Mouse (Mus musculus) gastrocnemius, postnatal 25 days (tissue): ENCODE data around the gene Slc48a1. TPM values are rescaled to one million over a fixed set of nuclear protein-coding genes. Genes with fewer than 3 reads are reported as not detected.

Experiments used
- DNase-seq: peaks from one replicate; pipeline ENCODE4 v3.0.0; 2022
- total RNA-seq, 2 experiments: library from RNA; stranded (reverse); gene quantifications; 1 replicate in 1 of 2; 2 replicates in 1 of 2; pipeline ENCODE4 v1.2.3; 2021

The Slc48a1 gene
- total RNA-seq, 2 experiments from 2014 or later: 44.7 to 47.2 TPM

DNA sequence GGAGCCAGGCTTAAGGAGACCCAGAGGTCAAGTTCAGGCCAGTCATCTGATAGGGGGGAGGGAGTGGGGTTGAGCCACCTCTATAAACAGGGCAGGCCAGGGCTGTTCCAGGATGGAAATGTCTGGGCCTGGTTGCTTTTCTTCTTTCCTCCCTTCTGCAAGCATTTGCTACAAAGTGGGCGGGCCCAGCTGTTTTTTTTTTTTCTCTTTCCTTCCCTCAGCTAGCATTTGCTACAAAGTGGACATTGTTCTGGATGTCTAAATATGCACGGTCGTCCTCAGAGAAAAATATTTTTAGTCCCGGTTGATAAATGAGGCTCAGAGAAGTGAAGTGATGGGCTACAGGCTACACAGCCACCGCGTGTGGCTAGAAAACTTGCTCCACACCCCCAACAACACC lies 23.8 kb upstream of the Slc48a1 start:
- no peak for DNase-seq

DNA sequence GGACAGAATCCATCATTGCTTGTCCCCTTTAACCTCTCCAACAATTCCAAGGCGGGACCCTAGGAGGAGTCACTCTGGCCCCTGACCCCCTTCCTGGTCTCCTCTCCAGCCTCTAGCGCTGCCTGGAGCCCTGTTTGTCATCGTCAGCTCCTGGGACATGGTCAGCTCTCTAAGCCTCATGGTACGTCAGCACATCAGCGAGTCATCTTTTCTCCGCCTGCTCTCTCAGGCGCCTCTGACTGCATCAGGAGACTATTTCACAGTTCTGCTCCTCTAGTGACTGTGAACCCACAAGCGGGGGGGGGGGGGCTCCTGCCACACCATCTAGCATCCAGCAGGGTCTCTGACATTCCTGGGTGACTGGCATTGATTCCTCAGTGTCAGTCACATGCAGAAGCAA lies 23.0 kb upstream of the Slc48a1 start:
- no peak for DNase-seq

DNA sequence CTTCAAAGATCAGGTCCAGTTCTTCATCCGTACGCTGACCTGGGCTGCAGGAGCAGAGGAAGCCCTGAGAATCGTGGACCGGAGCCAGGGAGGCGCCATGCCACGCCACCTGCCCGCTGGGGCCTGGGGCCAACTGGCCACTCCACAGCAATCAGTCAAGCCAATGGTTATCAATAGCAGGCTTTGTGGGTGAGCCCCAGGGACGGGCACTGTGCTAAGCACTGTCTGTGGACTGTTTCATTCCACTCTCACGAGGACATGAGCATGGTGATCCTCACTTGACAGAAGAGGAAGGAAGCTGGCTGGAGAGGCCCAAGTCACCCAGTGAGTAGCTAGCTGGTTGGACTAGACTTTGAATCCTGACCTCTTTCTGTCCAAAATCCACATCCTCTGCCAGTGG lies 18.3 kb upstream of the Slc48a1 start:
- no peak for DNase-seq

DNA sequence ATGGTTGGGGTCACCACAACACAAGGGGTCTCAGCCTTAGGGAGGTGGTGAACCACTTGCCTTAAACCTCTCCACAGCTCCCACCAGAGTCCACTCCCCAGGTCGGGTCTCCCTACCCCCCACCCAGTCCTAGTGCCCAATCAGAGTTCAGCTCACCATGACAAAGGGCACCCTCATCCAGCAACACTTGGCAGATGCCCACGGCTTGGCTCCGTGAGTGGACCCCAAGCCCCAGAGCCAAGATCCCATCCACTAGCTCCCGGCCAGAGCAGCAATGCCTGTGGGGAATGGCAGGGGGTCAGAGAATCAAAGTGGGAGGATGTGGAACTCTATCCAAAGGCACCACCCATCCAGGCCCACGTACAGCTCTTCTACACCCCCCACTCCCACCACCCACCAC lies 17.4 kb upstream of the Slc48a1 start:
- no peak for DNase-seq

DNA sequence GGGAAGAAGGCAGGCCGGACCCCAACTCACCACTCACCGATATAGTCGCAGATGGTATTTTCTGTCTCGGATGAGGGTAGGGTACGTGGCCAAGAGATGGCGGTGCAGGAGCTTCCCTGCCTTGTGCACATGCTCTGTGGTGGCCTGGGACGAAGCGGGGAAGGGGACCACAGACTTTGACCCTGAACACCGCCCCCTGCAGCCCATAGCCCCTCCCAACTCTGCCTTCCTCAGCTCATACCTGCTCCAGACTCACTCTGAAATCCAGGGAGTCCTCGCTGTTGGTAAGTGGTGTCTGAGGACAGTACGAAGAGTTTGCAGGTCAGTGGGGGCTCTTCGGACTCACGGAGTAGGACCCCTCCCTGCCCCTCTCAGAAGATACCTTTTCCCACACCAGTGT lies 16.9 kb upstream of the Slc48a1 start:
- DNase-seq: no peak

DNA sequence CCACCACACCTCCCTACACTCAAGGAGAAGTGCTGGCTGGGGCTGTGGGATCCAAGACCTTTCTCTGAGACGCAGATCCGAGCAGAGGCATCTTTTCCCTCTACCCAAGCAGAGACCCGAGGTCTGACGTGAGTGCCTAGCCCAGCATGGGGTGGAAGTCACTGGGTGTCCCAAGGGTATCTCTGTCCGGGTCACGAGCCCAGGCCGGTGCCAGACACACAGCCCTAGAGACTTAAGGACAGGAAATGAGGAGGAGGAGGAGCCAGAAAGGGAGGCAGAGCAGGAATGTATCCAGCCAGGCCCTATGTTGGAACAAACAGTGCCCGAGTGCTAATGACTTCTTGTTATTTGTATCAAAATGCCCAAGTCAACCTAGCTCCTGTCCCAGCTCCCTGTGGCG lies 15.6 kb upstream of the Slc48a1 start:
- DNase-seq: peak; percentile 55

DNA sequence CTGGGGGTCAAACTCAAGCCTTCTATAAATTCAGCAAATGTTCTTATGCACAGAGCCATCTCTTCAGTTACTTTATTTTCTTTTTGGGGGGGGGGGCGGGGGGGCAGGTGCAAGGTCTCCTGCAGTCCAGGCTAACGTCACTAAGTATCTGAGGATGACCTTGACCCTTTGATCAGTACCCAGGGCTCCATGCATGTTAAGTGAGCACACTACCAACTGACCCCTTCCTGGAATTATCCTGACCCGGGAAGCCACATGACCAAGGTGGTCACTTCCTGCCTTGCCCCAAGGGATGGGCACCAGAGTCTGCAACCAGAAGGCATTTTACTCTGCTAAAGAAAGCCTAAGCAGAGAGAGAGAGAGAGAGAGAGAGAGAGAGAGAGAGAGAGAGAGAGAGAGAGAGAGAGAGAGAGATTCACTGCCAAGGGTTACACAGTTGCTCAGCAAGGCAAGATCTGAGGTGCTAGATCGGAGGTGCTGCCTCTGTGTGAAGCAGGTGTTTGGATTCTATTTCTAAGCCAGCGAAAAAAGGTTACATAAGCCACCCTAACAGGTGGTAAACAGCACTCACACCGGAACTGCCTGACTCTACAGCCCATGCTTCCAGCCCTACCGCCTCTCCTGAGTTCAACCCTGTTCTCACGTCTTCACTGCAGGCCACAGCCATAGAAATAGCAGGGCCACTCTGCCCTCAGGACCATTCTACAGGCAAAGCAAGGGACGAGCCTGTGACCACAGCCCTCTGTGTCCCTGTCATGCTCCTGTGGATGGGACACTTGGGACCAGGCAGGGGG lies 14.9 kb upstream of the Slc48a1 start:
- peak; percentile 26 for DNase-seq

DNA sequence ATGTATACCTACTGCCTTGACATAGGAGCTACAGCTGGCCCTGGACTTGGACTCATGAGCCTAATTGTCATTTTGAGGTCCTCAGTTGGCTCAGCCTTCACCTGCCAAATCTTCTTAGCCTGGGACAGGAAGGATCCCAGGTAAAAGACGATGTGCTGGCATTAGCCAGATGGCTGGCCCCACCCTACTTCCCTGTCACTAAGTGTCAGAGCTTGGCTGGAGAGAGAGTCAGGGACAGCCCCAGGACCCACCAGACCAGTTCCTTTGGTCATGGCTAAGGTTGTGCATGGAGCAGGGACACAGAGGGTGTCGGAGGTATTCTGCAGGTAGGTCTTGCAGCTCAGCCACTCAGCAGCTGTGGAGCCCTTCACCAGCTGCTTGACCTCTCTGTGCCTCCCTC lies 13.8 kb upstream of the Slc48a1 start:
- no peak for DNase-seq

DNA sequence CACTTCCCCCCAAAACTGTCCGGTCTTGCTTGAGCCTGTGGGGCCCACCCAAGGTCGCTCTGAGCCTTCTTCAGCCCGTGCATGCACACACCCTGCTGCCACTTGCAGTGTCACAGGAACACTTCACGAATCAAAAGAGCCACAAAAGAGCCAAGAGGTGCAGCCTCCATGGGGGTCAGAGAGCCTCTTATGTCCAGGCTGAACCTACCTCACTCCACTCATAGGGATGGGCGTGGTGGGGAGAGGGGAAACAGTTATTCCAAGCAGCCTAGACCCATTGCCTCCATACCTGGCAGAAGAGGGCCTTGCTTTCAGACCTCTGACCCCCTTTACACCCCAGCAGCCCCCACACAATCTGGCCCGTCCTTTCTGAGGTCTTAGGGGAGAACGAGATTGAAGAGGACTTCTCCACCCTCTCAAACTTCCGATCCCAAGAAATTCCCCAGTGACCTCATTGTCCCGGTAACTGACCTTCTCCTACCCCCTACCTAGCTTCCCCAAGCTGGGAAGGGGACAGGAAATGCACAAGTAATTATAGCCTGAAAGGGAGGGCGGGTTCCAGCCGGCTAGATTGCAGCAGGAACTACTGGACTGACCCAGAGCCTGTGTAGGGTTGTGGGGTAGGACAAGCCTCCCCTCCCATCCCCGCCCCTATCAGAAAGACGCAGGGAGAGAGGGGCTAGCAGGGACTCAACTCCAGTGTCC lies 13.1 kb upstream of the Slc48a1 start:
- DNase-seq: peak; percentile 29

DNA sequence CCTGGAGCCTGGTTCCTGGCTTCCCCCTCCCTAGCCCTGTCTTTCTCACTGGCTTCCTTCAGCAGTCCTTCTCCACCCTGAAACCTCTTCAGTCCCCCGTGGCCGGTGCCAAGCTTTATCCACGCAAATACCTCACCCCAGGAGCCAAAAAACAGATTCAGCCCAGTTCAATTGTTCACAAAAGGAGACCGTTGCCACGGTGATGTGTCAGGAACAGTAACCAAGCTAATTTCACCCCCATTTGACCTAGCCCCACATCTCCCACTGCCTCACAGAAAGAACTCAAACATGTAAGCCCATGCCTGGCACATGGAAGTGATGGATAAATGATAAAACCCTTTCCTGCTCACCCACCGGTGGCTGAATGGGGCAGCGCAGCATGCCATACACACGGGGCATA lies 12.1 kb upstream of the Slc48a1 start:
- DNase-seq: peak; percentile 22

DNA sequence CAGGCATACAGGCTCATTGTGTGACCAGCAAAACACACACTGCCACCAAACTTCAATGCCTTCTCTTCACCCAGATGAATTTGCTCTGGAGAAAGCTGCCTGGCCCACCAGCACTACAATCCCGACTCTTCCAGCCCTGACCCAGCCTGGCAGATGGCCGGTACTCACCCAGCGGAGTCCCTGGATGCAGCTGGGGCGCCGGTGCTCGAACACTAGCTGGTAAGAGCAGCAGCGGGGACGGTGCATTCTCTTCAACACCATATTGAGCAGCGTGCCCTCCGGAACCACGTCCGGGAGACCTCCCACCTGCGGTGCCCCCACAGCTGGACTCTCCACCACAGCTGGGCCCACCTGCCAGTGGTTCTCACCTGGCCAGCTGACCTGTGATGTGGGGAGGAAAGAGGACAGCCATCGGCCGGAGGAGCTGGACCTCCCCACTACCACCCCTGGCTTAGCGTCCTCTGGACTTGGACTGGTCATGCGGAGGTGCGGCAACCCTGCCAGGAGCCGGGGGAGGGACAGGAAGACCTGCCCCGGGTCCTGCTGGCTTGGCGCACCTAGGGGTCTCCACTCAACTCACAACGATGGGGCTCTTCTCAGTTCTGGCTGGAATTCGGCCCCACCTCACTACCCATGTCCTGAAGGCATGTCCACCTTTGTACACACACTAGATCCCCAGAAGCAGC lies 11.6 kb upstream of the Slc48a1 start:
- DNase-seq: peak; percentile 43

DNA sequence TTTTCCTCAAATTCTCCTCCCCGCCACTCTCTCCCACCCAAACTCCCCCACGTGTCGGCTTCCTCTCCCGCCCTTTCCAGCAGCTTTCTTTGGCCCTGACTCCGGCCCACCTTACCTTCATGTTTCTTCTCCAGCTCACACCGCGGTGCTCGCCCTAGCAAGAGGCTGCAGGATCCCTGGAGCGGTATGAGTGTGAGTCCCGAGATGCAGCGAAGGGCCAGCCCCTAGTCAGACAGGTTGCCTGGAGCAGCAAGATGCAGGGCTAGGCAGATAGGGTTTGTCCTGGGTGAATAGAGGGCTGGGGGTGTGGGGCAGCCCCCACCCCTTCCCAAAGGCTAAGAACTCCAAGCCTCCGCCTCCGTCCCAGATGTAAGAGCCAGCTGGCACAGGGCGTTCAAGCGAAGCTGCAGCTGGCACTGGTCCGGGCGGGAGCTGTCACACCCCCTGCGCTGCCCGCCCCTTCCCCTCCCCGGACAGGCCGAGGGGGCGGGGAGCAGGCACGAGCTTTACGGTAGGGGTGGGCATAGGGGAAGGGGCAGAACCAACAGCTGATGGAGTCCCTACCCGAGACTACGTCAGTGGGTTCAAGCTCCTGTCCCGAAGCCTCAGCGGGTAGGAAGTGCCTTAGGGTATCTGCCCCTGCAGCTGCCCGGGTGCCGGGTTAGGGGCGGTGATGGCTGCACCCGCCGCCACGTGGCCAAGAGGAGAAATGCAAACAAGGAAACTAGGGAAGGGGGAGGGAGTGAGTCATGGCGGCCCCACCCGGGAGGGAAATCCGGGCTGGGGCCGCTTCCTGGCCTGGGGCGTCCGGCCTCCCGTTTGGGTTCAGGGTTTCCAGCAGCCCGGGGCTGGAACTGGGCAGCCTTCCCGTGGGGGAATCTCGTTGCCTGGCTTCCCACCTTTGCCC lies 10.8 kb upstream of the Slc48a1 start, which contains the start of gene Rapgef3:
Gene Rapgef3 (minus strand): TSS at position 693 of the 907 bp plus-strand sequence.
- DNase-seq: peak; percentile 88

DNA sequence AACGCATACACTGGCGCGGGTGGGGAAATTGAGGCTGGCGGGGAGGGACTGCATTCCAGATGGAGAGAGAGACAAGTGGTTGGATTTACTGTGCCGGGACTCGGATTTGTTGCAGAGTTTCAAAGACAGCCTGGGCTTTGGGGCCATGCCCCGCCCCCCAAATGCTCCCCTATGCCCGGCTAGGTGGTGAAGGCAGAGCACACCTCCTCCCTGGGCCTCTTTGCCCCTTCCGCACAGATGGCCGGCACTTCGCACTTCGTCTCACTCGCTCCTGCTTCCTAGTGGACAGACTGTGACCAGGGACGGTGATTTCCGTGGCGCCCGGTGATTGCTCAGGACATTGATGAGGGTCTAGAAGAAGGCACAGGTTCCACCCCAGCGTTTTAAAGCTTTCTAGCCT lies 10.1 kb upstream of the Slc48a1 start:
- peak; percentile 20 for DNase-seq

DNA sequence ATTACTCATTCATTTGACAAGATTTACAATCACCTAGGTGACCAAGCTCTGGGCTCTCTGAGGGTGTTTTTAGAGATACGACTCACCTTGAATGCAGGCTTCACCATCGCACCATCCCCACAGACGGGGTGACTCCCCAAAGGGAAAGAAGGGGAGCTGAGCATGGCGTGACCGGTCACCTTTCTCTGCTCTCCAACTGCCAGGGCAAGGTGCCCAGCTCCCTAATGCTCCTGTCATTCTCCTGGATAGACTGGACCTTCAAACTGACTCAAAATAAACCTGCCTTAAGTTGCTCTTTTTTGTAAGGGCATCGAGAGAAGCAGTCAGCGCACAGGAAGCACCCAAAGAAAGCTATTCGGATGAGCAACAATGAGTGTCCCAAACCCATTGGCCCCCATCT lies 8.0 kb upstream of the Slc48a1 start:
- DNase-seq: no peak

DNA sequence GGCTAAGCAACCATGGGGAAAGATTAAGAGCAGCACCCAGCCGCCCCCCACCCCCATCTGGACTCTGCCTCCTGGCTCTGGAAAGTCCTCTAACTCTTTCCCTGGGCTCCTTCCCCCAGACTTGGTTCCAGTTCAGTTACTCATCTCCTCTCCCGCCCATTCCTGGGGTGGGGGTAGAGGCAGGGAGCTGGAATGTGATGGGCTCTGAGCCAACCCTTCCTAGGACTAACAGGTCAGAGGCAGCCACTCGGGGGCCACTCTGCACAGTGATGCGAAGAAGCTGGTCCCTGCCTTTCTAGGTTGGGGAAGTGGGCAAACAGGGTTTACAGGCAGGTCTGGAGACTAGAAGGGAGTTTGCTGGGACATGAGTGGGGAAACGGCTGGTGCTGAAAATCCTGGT lies 5.2 kb upstream of the Slc48a1 start:
- peak; percentile 72 for DNase-seq

DNA sequence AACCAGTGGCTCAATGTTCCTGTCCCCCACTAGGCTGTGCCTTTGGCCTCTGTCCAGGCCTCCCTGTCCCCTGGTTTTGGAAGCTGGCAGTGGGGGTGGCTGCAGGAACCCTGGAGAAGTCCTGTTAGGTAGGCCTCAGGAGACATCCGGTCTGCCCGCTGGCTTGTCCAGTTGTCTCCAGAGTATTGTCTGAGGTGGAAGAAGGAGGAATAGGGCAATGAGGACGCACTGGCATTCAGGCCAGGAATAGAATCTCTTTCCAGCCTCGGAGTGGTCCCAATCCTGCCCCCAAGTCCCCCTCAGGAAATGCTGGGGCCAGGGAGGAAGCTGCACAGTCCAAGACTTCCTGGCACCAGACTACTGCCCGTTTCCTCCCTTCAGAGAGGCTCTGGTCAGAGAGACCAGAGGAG lies 4.4 kb upstream of the Slc48a1 start:
- no peak for DNase-seq

DNA sequence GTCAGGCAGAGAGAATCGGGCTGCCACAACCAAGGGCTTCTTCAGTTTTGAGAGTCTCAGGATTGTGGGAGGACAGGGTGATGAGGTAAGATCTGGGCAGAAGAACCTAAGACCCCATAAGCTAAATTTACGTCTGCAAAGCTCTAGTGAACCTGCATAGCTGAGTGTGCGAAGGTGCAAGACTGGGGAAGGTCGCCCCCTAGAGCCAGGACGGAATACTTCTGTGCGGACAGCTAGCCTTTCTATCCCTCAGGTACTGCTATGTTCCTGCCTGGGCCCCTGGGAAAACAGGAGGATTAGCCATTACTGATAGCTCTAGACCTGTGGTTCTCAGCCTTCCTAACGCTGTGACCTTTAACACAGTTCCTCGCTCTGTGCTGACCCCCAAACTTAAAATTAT lies 1.8 kb upstream of the Slc48a1 start:
- peak; percentile 55 for DNase-seq

DNA sequence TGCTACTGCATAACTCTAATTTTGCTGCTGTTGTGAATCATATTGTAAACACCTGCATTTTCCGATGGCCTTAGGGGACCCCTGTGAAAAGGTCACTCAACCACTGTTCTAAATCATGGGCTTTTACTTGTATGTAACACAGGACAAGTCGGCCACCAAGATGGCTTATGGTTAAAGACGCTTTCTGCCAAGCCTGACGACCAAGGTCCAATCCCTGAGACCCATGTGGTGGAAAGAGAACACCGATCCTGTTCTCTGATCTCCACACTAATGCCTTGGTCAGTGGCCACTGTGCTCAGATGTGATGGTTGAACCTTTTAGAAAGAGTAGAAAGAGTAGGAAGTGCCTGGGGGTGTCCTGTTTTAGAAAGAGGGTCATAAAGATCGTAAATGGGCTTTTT lies 1.4 kb upstream of the Slc48a1 start:
- no peak for DNase-seq

DNA sequence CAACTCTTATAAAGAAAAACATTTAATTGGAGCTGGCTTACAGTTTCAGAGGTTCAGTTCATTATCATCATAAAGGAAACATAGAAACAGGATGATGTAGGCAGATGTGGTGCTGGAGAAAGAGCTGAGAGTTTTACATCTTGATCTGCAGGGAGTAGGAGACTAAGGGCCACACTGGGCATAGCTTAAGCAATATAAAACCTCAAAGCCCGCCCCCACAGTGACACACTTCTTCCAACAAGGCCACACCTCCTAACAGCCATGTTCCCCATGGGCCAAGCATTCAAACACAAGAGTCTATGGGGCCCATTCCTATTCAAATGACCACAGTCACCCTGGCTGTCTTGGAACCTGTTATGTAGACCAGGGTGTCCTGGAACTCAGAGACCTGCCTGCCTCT lies 1.3 kb downstream of the Slc48a1 start:
- no peak for DNase-seq

DNA sequence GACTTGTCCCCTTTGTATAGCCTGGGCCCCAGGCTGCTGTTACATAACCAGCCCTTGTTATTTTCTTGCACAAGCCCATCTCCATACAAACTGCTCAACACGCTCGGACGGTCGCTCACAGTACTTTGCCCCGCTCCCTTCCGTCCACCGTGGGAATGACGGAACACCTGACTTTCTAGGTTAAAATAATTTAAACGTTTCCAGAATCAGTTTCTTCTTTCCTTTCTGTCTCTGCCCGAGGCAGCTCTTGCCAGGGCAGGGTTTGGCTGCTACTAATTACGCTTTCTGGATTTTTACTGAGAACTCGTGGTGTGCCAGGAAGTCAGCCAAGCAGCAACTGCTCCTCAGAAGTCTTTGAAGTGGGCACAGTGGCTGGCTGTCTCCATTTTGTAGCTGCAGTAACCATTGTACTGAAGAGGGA lies 2.3 kb downstream of the Slc48a1 start:
- DNase-seq: no peak

DNA sequence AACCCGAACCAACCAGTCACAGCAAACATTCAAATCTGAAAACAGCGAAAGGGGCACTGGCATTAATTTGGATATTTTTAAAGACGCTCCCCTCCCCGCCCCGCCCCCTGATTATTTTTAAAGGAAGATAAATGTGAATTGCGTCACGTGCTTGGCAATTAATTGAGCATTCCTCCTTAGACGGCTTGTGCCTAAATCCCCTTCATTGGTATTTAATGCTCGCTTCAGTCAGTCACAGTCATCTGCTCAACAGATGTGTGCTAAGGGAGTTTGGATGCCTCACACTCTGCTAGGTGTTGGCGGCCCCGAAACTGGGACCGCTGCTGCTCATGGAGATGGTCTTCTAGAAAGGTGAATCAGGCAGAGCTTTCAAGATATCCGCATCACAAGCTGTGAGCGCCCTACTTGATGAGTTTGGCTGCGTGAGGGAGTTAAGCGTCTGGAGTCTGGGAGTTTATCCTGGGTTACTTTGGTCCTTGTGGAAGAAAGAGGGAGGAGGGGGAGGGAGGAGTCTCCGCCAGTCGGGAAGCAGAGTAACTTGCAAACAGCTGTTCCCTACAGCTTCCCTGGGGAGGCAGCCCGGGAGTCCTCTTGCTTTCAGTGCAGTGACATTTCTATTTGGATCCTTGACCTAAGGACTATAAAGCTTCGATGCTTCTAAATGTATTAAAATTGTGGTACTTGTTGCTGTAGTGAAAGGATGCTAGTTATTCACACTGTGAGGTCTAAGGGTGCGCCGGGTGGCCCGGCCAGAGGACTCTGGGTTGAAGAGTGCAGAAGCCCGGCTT lies 3.8 kb downstream of the Slc48a1 start:
- peak; percentile 59 for DNase-seq
